14 mouse cellular contexts compared by ENCODE assay signal in the genomic region with DNA sequence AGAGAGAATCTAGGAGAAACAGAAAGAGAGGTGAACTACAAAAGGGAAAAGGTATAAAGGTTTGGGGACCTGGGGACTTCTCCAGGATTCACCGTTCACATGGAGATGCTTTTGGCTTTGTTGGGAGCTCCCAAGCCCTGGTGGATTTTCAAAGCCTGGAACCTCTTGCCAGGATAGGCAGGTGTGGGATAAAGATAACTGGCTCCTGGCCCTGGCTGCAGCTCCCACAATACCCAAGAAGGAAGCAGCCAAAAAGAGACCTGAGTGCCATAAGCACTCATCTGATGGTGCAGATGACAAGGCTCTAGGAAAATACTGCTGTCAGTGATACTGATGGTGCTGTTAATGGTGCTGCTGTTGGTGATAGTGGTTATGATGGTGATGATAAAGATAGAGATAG. TPM values are rescaled to one million over a fixed set of nuclear protein-coding genes. Genes with fewer than 3 reads are reported as not detected.
A peak's percentile ranks its signal among the peaks of the same experiment; 100 is the strongest.
DNase-seq lines count a peak whose midpoint lies in the region.
"Had no signal": no experiment of that assay in that cellular context is flagged by ENCODE, and none has a peak within 500 bp of the region (broad histone marks: within the 10 kb centered on the region; RNA-seq: fewer than 3 reads in every experiment).

No protein-coding gene starts in this region.

- peak; percentile 68 for DNase-seq in cerebellum, adult 11-12 months
- peak; percentile 41 for DNase-seq in cerebellum, adult 8-10 months
- DNase-seq in cerebellum, postnatal 14 days: peak; percentile 51 to 62
- no peak for DNase-seq in layer of hippocampus, adult 9-10 months (ENCODE audit: low spot score)
- no peak for DNase-seq in embryo, embryonic 9.5 days (ENCODE audit: extremely low spot score)
- no peak for DNase-seq in layer of hippocampus, adult 18-20 months (ENCODE audit: low spot score in 2 of 2)
- DNase-seq: adrenal gland, adult 2 months; adrenal gland, postnatal 25 days; embryo, embryonic 11 days; heart, adult 18-20 months; heart, postnatal 10 days; heart, postnatal 4 days; kidney, adult 11 months had no signal

RNA-seq across cellular contexts. Expression of gene Chrna4, which starts 8.8 kb away (rescaled TPM):
- 10 to 100 TPM; 15.7 to 19.6 TPM for total RNA-seq in layer of hippocampus, adult 18-20 months (2021)
- total RNA-seq: common myeloid progenitor, adult 5-6 weeks; heart, adult 18-20 months had no signal

Comparison
In these comparisons a context has a peak if more than half of its experiments do, and no peak if none do; other contexts are left out.
1. DNase-seq: peak in cerebellum, adult 11-12 months (single experiment), cerebellum, adult 8-10 months (single experiment) and cerebellum, postnatal 14 days (2 of 2); none in layer of hippocampus, adult 9-10 months (single experiment), embryo, embryonic 9.5 days (single experiment) and layer of hippocampus, adult 18-20 months (0 of 2).